Mouse (Mus musculus): Measurements from ENCODE around the gene Nlrp1b. TPM values are rescaled to one million over a fixed set of nuclear protein-coding genes. Genes with fewer than 3 reads are reported as not detected.

The Nlrp1b gene
- polyA plus RNA-seq (2017; shearing (Covaris generic)), result 1 to 10 TPM; 1.5 to 6.7 (median 2.1) TPM

GRCm38 (mm10) chr11:71230684-71231480, at the start of gene Nlrp1b:
Gene Nlrp1b (minus strand): TSS chr11:71230733.
- no peak for ATAC-seq

GRCm38 (mm10) chr11:71261036-71261435, 30.5 kb upstream of the Nlrp1b start:
- ATAC-seq, result no peak

DNA sequence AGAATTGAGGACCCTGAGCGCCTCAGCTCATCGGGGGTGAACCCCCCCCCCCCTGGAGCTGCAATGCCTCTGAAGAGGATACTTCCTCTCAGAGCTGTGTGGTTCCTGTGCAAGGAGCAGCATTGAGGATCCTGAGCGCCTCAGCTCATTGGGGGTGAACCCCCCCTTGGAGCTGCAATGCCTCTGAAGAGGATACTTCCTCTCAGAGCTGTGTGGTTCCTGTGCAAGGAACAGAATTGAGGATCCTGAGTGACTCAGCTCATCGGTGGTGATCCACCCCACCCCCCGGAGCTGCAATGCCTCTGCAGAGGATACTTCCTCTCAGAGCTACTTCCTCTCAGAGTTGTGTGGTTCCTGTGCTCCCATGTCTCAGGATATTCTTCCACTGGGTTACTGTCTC, 20.8 kb upstream of the Nlrp1b start:
- ATAC-seq, result no peak

DNA sequence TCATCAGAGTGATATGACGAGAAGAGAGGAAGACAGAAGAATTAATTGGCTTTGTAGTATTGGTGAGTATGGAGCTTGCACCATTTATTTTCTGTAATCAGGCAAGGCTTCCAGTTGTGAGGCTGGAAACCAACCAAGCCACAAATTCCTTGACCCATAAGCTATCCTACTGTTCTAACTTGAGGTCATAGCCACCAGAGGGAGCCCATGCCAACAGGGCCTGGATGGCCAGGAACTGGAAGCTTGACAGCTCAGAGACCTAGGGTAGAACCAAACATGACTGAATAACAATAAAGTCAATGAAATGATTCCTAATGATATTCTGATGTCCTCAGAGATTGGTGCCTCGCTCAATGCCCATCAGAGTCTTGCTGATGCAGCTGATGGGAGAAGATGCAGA, 5.9 kb downstream of the Nlrp1b start:
- no peak for ATAC-seq

GRCm38 (mm10) chr11:71202703-71203102, 27.8 kb downstream of the Nlrp1b start:
- ATAC-seq, result peak; percentile 60

DNA sequence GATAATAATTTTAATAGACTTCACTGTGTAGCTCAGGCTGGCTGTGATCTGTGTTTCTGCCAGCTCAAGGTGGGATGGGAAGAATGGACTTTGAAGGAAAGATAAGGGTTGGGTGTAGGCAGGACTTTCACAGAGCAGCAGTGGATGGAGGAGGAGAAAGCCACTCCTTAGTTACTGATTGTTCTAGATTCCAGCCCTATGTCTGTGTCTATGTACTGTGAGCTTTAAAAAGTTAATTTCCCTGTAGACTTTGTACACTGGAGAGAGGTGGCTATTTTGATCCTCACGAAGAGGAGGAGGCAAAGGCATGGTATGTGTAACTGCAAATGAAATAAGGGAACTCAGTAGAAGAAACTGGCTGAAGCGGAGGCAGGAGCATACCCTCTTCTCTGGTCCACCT, 31.2 kb downstream of the Nlrp1b start:
- no peak for ATAC-seq

DNA sequence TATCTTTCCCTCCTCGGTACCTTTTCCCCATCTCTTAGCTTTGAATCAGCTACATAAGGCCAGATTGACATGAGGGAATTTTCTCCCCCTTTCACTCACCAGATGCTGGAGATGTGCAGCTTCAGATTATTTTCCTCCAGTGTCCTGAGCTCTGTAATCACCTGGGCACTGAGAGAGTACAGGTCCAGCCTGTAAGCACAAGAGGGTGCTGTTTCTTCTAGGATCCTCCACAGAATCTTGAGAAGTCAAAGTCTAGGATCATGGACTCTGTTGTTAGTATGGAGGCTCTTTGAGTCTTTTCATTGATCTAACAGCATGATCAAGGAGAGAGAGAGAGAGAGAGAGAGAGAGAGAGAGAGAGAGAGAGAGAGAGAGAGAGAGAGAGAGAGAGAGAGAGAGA, 60.9 kb downstream of the Nlrp1b start:
- ATAC-seq, result no peak

GRCm38 (mm10) chr11:71164139-71164538, 66.4 kb downstream of the Nlrp1b start:
- no peak for ATAC-seq

DNA sequence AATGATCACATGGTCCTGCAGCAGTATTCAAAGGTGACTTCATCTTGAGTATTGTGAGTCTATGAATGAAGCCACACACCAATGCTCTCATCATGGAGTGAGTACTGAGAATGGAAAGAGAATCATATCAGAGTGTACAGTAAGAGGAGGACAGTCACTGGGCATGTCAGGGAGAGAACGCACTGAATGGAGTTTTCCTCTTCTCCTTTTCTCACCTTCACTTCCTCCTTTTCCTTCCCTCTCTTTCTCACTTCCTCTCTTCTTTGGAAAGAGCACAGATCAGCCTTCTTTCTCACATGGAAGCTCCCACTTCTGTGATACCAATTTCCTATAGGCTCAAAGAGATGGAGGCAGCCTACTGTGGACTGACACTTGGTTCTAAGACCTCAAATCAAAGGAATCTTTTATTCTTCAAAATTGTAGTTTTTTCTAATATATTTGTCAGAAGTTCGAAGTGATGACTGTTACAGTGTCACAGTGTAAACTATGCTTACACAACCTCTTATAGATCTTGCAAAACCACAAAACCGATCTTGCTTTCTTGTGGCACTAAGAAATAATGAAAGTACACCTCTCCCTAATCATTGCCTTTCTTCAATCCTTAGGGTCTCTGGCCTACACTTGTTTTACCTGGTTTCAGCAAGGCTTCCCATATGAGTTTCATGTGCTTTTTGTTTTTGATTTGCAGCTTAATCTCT, 70.9 kb downstream of the Nlrp1b start:
- no peak for ATAC-seq

DNA sequence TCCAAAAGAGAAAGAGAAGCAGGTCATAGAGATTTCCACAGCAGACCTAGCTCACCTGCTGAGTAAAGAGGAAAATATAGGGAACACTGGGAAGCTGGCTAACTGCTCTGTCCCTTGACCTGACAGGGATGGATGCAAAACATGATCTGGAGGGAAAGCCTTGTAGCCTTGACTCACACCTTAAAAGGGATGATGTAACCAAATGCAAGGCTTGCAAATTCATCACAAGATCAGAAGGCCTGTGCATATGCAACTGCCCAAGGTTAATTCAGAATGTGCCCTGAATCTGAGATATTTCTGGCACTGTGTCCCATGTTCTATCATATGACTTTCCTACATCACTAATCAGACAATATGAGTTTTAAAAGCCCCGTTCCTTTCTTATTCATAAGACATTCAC, 75.3 kb downstream of the Nlrp1b start:
- ATAC-seq, result no peak

GRCm38 (mm10) chr11:71144661-71145060, 85.9 kb downstream of the Nlrp1b start, which contains the start of gene Nlrp1a:
Gene Nlrp1a (minus strand): TSS chr11:71144704.
- ATAC-seq, result no peak

DNA sequence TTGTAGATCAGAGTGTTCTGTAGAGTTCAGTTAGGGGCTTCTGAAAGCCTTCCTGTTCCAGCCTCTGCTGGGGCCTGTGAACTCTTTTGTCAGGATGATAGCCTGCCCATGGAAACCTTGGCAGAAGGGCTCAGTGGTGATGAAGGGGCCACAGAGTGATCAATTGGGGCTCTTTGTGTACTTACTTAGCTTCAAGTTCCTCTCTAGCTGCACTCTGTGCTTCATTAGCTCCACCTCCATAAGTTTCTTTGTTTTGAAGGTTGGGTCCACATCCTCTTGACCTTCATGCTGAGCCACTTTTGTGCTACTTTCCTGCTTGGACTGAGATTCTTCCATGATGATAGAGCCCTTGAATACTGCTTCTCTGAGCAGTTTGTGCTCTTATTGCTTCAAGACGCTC, 88.5 kb downstream of the Nlrp1b start:
- ATAC-seq, result no peak

- no peak for ATAC-seq
Observed at GRCm38 (mm10) chr11:71107128-71107527, 123.4 kb downstream of the Nlrp1b start.

DNA sequence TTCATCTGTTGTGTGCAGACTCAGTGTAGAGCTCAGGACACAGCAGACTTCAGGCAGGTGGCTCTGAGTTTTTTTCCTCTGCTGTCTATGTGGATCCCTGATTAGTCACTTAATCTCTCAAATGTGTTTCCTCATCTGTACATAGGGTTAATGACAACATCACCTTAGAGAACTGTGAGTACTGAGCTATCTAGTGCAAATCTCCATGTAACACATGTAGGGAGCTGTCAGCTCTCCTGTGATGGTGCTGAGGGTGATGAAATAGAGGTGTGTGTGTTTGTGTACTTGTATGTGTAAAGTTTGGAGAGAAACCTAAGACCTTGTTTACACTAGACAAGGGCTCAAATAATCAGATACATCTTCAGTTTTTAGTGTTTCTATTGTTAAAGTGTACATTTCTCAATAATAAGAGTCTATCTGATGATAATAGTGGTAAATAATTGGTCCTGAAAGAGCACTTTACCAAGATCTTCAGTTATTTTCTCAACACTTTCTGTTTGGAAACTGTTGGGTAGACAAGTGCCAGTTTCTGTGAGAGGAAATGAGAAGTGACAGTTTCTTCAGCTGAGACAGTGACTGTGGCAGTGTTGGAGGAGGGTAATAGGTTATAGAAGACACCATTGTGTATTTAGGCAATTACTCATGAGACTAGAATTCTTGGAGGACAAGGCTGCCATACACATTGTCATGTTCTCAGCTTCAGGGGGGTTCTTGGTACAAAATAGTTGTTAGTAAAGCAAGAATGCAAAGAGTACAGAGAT, 124.1 kb downstream of the Nlrp1b start:
- no peak for ATAC-seq

DNA sequence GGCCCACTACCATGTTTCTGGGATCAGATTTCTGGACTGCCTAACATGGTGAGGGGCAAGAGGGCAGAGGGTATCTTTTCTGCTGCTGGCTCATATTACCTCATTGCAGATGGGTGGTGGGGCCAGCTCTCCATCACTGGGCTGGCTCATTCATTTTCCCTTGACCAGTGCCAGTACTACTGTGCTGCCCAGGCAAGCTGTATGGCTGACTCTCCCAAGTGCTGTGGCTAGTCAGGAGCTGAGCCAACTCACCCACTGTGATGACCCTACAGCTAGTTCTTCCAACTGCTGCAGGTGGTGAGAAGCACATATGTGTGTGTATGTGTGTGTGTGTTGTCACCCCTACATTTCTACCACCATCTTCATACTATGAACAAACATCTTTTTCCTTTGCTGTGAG, 126.6 kb downstream of the Nlrp1b start:
- ATAC-seq, result no peak

Other genes with a start within 250 kb of the Nlrp1b start
- 10 to 100 TPM; 12.6 to 27.5 (median 15.5) TPM for gene C1qbp, start 247.7 kb downstream of the Nlrp1b start, polyA plus RNA-seq (2017; shearing (Covaris generic))
- 1 to 10 TPM; 4.8 to 6.8 (median 6.2) TPM for gene Dhx33, start 226.3 kb downstream of the Nlrp1b start, polyA plus RNA-seq (2017; shearing (Covaris generic))
- gene Mis12, start 211.1 kb downstream of the Nlrp1b start, polyA plus RNA-seq (2017; shearing (Covaris generic)), result 10 to 100 TPM; 16.3 to 21.6 (median 20.3) TPM
- 100 to 1,000 TPM; 114 to 184 (median 122) TPM for gene Derl2, start 210.9 kb downstream of the Nlrp1b start, polyA plus RNA-seq (2017; shearing (Covaris generic))
- 10 to 100 TPM; 10.7 to 20.4 (median 17.8) TPM for gene 6330403K07Rik, start 197.2 kb downstream of the Nlrp1b start, polyA plus RNA-seq (2017; shearing (Covaris generic))
- 1 to 10 TPM in 1 of 3 experiments, under 1 TPM in 2; 0.38 to 1.7 (median 0.64) TPM for gene Nlrp1a, start 86.0 kb downstream of the Nlrp1b start, polyA plus RNA-seq (2017; shearing (Covaris generic))